Mouse (Mus musculus) urinary bladder, adult 2 months (tissue): ENCODE data around the gene Fhit. TPM values are rescaled to one million over a fixed set of nuclear protein-coding genes. Genes with fewer than 3 reads are reported as not detected.

Experiments used
- DNase-seq: peaks from one replicate; pipeline ENCODE4 v3.0.0; 2022; ENCODE audit warnings: low spot score
- polyA plus RNA-seq: library from polyadenylated mRNA; depleted of rRNA; stranded (reverse); fragments of >200 nt; gene quantifications from 2 replicates; pipeline ENCODE4 v1.2.3, GENCODE M21; 2012; rRNA removed

Gene Fhit
- polyA plus RNA-seq, 1 experiment = 9.1 TPM

DNA sequence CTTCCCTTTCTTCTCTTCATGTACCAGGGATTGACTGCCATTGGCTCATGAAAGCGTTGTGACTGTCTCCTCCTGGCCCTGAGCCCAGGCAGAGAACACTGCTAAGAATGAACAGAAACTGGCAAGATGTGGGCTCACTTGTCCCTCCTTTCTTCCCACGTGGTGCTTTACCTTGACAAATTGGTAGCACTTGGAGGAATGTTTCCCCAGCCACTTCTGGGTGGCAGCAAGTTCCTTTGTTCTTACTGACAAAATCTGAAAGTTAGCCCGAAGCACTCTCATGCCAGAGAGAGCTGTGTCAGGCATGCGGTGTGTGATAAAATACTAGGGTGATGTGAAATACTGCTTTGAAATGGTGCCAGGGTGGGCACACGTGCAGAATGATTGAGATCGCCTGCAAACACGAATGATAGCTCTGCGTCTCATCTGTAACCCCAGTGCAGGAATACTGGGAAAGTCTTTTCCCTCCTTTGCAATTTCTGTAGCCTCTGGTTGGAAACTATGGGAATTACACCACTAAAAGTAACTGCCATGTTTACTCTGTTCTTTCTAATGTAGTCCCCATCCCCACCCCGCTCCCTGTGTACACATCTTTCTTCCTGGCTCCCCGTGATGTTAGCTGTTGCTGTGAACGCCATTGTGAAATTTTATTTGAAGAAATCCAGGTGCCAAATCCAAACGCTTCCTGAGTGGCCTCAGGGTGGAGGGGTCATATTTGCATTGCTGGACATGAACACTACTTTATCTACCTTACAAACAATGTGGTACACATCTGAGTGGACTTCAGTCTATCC lies 1555.1 kb downstream of the Fhit start:
- no peak for DNase-seq

DNA sequence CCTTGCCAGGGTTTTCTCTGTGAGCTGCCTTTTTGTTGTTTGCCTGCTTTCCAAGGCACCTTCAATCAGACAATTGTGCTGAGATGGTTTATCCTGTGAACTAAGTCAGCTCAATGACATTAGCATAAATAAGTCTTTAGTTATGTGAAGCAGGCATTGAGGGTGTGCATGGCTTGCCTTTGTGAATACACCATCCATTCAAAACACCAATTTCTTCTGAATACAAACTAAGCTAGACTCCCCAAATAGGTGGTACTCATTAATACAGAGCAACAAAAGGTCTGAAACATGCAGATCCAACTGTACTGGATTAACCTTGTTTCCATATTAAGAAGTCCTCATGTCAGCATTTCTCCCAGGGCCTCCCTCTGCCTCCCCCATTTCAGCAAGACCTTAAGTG lies 1561.6 kb downstream of the Fhit start:
- DNase-seq = no peak

DNA sequence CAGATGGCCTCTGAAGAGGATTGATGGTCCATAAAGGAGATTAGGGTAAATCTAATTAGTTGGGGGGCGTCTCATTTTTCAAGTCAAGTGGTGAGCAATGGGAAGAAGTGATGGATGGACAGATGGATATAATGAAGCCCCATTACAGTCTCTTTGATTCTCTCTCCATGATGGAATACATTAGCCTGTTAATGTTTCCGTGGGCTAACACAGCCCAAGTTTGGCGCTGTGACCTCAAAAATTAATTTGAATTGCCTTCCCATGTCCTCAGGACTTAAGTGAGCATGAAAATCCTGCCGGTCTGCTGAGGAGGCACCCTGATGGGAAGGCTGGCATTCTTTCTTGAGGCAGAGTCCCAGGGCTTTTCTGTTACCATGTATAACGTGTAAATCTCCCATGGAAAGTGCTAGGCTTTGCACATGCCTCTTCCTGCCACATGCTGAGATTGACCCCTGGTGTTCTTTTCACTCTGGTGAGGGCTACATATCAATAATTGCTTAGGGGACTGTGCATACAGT lies 1564.3 kb downstream of the Fhit start:
- no peak for DNase-seq

DNA sequence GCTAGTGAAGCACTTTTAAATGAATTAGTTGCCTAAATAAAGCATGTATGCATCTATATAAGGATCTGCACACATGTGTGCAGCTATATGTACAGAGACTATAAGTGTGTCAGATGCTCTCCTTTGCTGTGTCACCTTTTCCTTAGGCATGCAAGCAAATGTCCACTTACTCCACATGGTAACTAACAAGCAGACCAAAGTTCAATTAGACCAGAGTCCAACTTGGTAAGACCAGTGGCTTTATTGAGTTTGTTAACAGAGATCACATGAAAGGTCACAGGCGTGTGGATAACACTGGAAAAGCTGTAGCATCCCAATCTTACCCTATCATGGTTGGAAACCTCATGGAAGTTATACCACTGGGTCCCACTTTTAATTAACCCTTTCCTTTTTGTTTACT lies 1572.7 kb downstream of the Fhit start:
- DNase-seq = no peak

DNA sequence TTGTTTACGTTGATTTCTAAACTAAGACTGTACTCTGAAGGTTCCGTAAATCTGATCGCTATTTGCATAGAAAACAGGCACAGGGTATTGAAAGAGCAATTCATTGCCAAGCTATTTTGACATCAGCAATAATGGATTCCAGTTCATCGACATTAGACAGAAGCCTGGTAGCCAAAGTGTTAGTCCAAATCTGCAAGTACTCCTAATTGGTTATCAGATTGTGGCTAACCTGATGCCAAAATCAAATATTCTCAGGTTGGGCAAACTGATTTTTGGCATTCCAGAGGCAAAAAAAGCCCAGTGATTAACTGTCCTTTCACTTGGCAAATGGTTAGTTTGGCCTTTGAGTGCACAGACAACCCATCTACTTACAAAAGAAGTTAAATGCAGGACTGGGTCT lies 1573.9 kb downstream of the Fhit start:
- DNase-seq = no peak

DNA sequence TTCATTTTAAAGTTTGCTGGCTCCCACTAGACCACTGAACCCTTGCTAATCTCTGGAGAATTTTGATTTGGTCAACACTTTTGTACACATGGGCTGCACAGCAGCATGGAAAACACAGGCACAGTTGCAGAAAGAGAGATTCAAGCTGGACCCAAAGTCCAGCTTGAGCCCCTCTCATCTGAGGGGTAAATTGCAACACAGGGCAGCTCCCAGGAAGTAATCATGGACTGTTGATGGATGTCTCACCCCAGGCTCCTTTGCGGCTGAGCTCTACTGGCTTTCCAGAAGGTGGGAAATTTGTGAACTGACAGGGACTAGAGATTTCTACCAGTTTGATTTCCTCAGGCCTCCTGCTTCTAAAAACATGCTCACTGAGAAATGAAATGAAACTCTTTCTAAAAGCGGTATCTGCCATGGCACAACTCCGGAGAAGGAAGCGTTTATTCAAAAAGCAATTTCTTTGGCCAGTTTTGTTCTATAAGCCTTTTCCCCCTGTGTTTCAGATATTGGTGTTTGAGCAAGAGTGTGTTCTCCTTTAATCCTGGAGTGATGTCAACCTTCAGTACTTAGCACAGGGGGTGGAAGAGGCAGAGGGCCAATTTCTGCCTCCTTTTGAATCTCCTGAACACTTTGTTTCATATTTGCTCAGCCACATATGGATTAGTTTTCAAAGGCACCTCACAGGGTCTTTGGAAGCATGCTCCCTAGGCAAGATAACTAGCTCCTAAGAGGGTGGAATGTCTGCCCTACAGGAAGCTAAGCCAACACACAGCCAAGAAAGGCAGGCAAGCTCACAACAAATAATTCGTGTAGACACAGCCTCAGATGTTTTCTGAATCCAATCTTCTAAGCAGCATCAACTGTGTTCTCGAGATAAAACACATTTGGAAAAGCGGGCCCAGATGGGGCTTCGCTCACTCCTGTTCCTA lies 1578.3 kb downstream of the Fhit start:
- DNase-seq = no peak

DNA sequence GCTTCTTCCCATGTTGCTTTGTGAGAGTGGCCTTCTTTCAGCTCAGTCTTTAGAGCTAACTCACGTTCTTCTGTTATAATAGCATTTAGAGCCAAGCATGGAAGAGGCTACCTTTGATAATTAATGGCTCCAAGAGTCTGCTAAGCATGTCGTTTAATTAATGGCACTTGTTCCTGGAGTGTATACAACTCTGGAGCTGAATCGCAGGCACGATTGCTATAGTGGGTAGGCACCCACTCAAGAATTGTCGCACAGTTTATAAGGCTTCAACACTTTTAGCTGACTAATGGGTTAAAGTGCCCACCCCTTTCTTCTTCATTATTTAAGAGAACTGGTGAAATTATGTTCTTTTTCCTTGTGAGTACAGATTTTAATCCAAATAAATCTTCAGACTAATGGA lies 1605.5 kb downstream of the Fhit start:
- no peak for DNase-seq

DNA sequence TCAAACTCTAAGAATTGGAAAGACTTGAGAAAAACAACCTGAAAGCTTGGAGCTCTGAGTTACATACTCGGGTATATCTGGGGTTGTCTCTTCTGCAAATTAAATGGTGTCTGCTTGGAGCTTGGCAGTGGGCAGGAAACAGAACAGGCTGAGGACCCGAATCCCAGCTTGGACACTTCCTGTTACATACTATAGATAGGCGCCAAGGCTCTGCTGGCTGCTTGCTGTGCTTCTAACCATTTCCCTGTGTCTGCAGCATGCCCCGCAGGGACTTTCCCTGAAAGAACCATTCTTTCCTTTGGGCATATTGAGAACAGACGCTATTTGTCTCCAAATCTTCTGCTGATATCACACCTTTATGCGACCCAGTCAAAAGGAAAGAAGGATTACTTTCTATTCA lies 1606.0 kb downstream of the Fhit start:
- no peak for DNase-seq

DNA sequence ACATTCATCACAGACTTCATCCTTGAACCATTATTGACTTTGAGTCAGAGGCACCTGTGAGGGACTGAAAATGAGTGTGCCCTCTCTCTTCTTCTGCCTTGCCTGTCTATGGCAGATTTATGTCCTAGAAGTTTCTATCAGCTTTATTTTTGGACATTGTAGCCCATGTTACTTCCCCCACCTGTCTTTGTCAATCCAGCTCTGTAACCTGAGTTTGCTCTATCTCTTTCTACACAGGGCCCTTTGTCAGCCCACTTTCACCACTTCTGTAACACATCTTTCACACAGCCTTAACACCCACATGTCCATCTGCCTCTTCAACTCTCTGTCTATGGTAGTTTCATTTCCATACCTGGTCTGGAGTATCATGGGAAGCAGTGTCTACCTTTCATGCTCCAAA lies 1609.7 kb downstream of the Fhit start:
- no peak for DNase-seq

DNA sequence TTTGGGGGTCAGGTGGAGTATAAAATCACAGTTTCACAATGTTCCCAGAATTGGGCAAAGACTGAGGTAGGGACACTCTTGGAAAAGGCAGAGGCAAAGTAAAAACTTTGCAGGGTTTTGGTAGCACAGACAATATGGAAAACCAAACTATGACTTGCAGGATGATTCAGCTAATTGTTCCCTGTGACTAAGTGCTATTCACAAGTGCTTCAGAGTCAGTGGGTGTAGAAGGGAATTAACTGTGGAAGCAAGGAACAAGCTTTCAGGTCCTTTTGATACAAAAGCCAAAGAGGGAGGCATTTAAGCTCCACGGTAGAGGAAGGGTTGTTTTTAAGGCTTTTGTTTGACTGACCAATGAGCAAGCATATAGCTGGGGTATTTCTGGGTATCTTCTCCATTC lies 1613.9 kb downstream of the Fhit start:
- DNase-seq = no peak

DNA sequence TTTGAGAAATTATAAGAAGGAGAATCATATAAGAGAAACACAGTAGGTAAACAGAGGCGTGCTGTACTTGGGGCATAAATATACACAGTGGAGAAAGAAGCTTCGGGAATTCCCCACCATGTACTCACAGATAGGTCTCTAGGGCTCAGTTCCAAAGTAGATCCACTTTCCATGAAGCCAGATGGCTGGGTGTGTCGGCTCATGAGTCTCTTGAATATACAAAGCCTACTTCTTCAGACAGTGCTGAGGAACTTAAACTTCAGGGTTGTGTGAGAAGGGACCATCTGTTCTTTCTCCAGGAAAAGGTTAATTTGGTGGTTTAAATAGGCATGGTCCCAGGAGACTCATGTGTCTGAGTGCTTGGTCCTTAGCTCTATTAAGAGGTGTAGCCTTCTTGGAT lies 1617.5 kb downstream of the Fhit start:
- no peak for DNase-seq

DNA sequence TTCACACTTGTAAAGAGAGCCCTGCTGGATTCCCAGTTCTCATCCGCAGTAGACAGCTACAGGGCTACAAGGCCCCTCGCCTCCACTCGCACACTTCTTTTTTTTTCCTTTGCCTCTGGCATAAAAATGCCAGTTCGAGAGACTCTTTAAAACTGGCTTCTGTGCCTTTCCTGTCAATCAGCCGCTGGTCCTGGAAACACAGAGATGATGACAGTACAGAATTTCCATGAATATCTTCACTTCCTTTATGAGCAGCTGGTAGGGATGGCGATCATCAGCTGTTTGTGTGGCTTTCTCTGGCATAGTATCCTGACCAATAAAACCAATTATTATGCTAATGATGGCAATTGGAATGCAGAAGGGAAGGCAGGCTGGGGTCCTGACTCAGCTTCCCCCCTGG lies 1626.3 kb downstream of the Fhit start:
- DNase-seq = no peak

DNA sequence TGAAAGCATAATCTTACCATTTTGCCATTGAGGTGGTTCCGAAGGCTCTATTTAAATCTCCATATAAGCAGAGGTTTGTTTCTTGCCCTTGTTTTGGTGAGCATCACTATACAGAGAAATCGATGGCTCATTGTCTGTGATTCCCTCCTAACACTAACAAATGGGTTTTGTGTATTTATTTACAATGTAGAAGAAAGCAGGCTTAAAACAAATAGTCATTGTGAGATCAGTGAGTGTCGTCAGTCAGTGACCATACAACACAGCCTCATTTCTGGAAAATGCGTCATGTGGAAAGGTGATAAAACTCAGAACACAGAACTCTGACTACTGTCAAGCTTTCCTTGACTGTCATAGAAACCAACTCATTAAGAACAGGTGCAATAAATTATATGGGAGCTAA lies 1632.6 kb downstream of the Fhit start:
- no peak for DNase-seq

DNA sequence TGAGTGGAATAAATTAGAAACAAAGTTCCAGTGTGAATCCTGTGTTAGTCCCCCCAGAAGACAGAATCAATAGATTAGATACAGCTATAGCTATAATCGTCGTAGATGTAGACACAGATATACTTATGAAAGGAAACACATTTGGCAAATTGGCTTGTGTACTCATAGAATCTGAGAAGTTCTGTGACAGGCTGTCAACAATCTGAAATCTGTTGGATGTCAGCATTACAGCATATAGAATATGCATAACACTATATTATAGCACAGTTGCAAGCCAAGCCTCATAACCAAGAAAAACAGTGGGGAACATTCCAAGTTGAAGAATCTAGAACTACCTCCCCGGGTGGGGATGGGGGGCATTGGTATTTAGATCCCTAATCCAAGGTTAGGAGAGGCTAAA lies 1635.7 kb downstream of the Fhit start:
- no peak for DNase-seq

DNA sequence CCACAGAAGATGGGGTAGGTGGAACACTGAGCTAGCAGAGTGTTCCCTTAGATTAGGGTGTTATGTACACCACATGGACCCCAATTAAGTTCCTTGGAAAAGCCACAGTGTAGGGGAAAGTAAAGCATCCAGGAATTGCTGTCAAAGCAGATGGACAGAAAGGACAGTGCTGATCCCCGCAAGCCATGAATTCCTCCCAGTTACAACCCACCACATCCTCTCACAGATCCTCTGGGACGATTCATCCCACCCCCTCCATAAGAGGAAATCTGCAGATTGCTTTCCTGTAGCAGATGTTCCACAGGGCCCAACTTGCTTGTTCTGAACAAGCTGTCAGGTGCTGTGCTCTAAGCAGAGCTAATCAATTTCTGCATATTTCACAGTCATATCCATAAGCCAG lies 1644.2 kb downstream of the Fhit start:
- DNase-seq = no peak

DNA sequence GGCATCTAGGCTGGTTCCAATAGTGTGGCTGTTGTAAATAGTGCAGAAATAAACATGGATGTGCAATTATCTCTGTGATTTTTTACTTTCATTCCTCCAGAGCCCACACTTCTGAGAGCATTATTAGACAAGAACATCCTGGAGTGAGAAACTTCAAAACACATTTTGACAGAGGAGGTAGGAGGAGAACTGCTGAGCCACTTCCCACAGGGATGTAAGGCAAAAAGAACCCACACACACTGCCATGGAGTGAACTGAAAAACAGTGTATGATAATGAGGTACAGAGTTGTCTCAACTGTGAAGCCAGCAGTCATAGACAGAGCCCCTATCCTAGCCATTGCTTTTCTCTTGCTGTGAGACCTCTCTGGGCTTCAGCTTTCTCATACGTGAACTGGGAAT lies 1652.2 kb downstream of the Fhit start:
- DNase-seq = no peak

Other genes with a start within 250 kb of the Fhit start
- 0.44 and 0.47 TPM in 2 replicates for gene Gm3839, start 194.7 kb upstream of the Fhit start, polyA plus RNA-seq